In genomic region chr1:25358554-25358953, GRCm38 (mm10) we compare ENCODE assay signal across 29 mouse cellular contexts.
"Had no signal": no experiment of that assay in that cellular context is flagged by ENCODE, and none has a peak within 500 bp of the region (broad histone marks: within the 10 kb centered on the region; RNA-seq: fewer than 3 reads in every experiment).

No protein-coding gene starts in this region.

- H3K27ac ChIP-seq: heart, adult 2 months; heart, embryonic 13.5 days; heart, embryonic 15.5 days; hindbrain, embryonic 13.5 days; hindbrain, embryonic 15.5 days; hindbrain, postnatal 0 days; kidney, embryonic 15.5 days; kidney, postnatal 0 days; left cerebral cortex, adult 2 months; limb, embryonic 13.5 days; limb, embryonic 15.5 days; liver, embryonic 12.5 days; liver, embryonic 14.5 days had no signal

- H3K27me3 ChIP-seq: heart, embryonic 13.5 days; heart, embryonic 15.5 days; hindbrain, embryonic 13.5 days; hindbrain, embryonic 15.5 days; kidney, embryonic 15.5 days; limb, embryonic 13.5 days; limb, embryonic 15.5 days; liver, embryonic 12.5 days had no signal

- ATAC-seq: forebrain, postnatal 0 days; hindbrain, postnatal 0 days; intestine, embryonic 16.5 days; liver, embryonic 12.5 days had no signal

- H3K4me3 ChIP-seq: heart, adult 2 months; heart, embryonic 13.5 days; heart, embryonic 15.5 days; hindbrain, embryonic 13.5 days; hindbrain, embryonic 15.5 days; kidney, embryonic 15.5 days; left cerebral cortex, adult 2 months; limb, embryonic 13.5 days; limb, embryonic 15.5 days; liver, embryonic 12.5 days had no signal

- H3K4me2 ChIP-seq: heart, embryonic 11.5 days; heart, embryonic 13.5 days; heart, embryonic 15.5 days; hindbrain, embryonic 13.5 days; hindbrain, embryonic 15.5 days; kidney, embryonic 15.5 days; limb, embryonic 13.5 days; limb, embryonic 15.5 days; liver, embryonic 12.5 days had no signal

- H3K9ac ChIP-seq: forebrain, postnatal 0 days; heart, embryonic 13.5 days; heart, embryonic 15.5 days; hindbrain, embryonic 13.5 days; hindbrain, embryonic 15.5 days; kidney, embryonic 15.5 days; limb, embryonic 13.5 days; limb, embryonic 15.5 days; liver, embryonic 12.5 days; liver, embryonic 14.5 days had no signal

- H3K9me3 ChIP-seq: heart, embryonic 13.5 days; heart, embryonic 15.5 days; hindbrain, embryonic 13.5 days; hindbrain, embryonic 15.5 days; kidney, embryonic 15.5 days; limb, embryonic 13.5 days; limb, embryonic 15.5 days had no signal

- H3K4me1 ChIP-seq: heart, embryonic 13.5 days; heart, embryonic 15.5 days; hindbrain, embryonic 13.5 days; hindbrain, embryonic 15.5 days; kidney, embryonic 15.5 days; limb, embryonic 13.5 days; limb, embryonic 15.5 days; liver, embryonic 12.5 days had no signal

- H3K36me3 ChIP-seq: heart, embryonic 13.5 days; heart, embryonic 15.5 days; hindbrain, embryonic 15.5 days; kidney, embryonic 15.5 days; limb, embryonic 13.5 days; limb, embryonic 15.5 days; liver, embryonic 12.5 days had no signal

- DNase-seq: forebrain, postnatal 0 days; gastrocnemius, postnatal 14 days; gastrocnemius, postnatal 36 days; heart, adult 11 months; heart, adult 2 months; heart, postnatal 14 days; heart, postnatal 36 days; kidney, adult 11 months; kidney, adult 2 months; kidney, adult 9 months; kidney, postnatal 14 days; kidney, postnatal 36 days; layer of hippocampus, adult 9-11 months; layer of hippocampus, postnatal 36 days; left cerebral cortex, postnatal 4 days had no signal
